Mouse (Mus musculus): Measurements from ENCODE around the gene Atcay. TPM values are rescaled to one million over a fixed set of nuclear protein-coding genes. Genes with fewer than 3 reads are reported as not detected.
"Not testable (repeated sequence)": the region's sequence is repeated elsewhere in the genome, so short reads cannot be mapped to it uniquely, and the experiment has no call there.

Gene Atcay
- polyA plus RNA-seq, 1 experiment from 2014 or later, result not detected

DNA sequence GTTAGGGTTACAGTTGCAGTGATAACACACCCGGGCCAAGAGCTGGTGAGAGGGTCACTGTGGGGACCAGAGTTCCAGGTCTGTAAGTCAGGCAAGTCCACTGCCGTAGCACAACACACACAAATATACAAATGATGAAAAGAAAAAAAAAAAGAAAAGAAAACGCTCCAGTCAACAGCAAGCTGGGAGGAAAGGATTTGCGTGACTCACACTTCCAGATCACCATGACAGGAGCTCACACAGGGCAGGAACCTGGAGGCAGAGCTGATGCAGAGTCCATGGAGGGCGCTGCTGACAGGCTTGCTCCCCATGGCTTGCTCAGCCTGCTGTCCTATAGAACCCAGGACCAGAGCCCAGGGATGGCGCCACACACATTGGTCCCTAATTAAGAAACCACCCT lies 3.6 kb upstream of the Atcay start:
- H3K4me1 ChIP-seq, result peaks cover 39% of the 10 kb centered on the region
- peaks cover 67% of the 10 kb centered on the region for H3K27me3 ChIP-seq (ENCODE audit: low read depth, poor library complexity, severe bottlenecking)
- no peak overlapping the region for H3K27ac ChIP-seq
- no peaks in the 10 kb centered on the region for H3K36me3 ChIP-seq
- no peak for DNase-seq (ENCODE audit: low spot score)
- 84% methylated on average over 6 of the region's 6 CpGs for WGBS
- H3K9me3 ChIP-seq (replicated peaks), result no peaks in the 10 kb centered on the region
- no peak overlapping the region for H3K4me3 ChIP-seq

DNA sequence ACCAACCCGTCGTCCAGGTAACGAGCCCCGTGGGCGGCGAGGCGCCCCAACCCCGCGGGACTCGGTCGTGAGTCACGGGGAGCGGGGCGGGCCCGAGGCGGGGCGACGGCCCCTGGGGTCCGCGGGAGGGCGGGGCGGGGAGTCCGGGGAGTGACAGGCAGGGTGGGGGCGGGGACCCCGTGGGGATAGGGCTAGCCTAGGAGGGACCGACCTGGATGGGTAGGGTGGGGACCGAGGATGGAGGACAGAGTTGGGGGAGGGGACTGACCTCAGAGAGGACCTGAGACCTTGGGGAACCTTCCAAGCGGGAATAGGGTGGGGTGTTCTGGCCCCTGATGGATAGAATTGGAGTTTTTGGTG lies 2.6 kb upstream of the Atcay start:
- peaks cover 67% of the 10 kb centered on the region for H3K27me3 ChIP-seq (ENCODE audit: low read depth, poor library complexity, severe bottlenecking)
- H3K36me3 ChIP-seq, result no peaks in the 10 kb centered on the region
- no peak for DNase-seq (ENCODE audit: low spot score)
- H3K27ac ChIP-seq, result peak overlapping the region; percentile 90
- peaks cover 39% of the 10 kb centered on the region for H3K4me1 ChIP-seq
- no peaks in the 10 kb centered on the region for H3K9me3 ChIP-seq (replicated peaks)
- WGBS, result under 1% methylated on average over 28 of the region's 28 CpGs
- H3K4me3 ChIP-seq, result peak overlapping the region; percentile 86

GRCm38 (mm10) chr10:81232580-81233225 lies 2.1 kb upstream of the Atcay start, which contains the start of gene Zfr2:
TSS of gene Zfr2 (plus strand) at chr10:81233155.
- Histone ChIP-seq H3K27ac (peak within 1 kb of the TSS; percentile 90), H3K4me1 (peaks cover 34% of the 10 kb centered on the region), H3K36me3 (no peaks in the 10 kb centered on the region), H3K27me3 (ENCODE audit: low read depth, poor library complexity, severe bottlenecking) (peaks cover 65% of the 10 kb centered on the region), H3K9me3 (replicated peaks) (no peaks in the 10 kb centered on the region), H3K4me3 (peak within 1 kb of the TSS; percentile 86)
- WGBS, result 8% methylated on average over 29 of the region's 29 CpGs
- DNase-seq (ENCODE audit: low spot score), result peak; percentile 87

- H3K9me3 ChIP-seq (replicated peaks), result no peaks in the 10 kb centered on the region
- no peak overlapping the region for H3K4me3 ChIP-seq
- no peak overlapping the region for H3K27ac ChIP-seq
- peaks cover 53% of the 10 kb centered on the region for H3K27me3 ChIP-seq (ENCODE audit: low read depth, poor library complexity, severe bottlenecking)
- H3K36me3 ChIP-seq, result no peaks in the 10 kb centered on the region
- no peak for DNase-seq (ENCODE audit: low spot score)
- peaks cover 29% of the 10 kb centered on the region for H3K4me1 ChIP-seq
- WGBS, result 62% methylated on average over 7 of the region's 7 CpGs
Observed at GRCm38 (mm10) chr10:81231436-81231835, 803 bp upstream of the Atcay start.

DNA sequence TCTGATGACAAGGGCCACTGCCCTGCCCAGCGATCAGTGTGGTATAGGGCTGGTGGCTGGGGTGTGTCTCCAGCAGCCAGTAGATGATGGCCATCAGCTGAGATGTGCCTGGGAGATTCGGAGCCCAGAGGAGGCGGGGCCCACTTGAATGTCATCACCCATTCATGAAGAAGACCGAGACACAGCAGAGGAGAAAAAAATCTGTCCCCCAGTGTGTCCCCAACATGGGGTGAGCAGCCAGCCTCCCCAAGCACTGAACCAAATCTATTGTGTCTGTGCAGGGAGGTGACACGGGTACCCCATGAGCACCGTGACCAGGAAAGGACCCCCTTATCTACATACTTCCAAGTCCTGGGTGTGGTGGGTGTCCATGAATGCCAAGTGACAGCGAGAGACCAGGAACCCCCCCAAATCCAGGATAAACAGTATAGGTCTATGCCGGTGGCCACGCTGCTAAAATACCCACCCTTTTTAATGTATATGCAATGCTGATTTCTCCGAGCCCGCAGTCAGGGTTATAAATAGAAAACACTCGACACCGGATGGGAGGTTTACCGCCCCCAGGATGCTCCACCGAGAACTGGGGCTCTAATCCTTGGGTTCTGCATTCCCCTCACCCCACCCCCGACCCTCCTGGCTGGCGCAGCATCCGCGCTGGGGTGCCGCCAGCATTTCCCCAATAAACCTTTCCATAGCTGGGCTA lies 747 bp downstream of the Atcay start:
- no peak for DNase-seq (ENCODE audit: low spot score)
- H3K4me3 ChIP-seq, result peak overlapping the region; percentile 17
- no peak overlapping the region for H3K27ac ChIP-seq
- no peaks in the 10 kb centered on the region for H3K9me3 ChIP-seq (replicated peaks)
- peaks cover 56% of the 10 kb centered on the region for H3K27me3 ChIP-seq (ENCODE audit: low read depth, poor library complexity, severe bottlenecking)
- WGBS, result 9% methylated on average over 20 of the region's 20 CpGs
- no peaks in the 10 kb centered on the region for H3K36me3 ChIP-seq
- peaks cover 29% of the 10 kb centered on the region for H3K4me1 ChIP-seq

- not testable (repeated sequence) for H3K9me3 ChIP-seq (replicated peaks); H3K27ac ChIP-seq; H3K4me1 ChIP-seq; H3K36me3 ChIP-seq; DNase-seq (ENCODE audit: low spot score); H3K4me3 ChIP-seq
- WGBS, result 48% methylated on average over 2 of the region's 2 CpGs
- peaks cover 14% of the 10 kb centered on the region for H3K27me3 ChIP-seq (ENCODE audit: low read depth, poor library complexity, severe bottlenecking)
Observed at GRCm38 (mm10) chr10:81223731-81224130, 6.9 kb downstream of the Atcay start.

DNA sequence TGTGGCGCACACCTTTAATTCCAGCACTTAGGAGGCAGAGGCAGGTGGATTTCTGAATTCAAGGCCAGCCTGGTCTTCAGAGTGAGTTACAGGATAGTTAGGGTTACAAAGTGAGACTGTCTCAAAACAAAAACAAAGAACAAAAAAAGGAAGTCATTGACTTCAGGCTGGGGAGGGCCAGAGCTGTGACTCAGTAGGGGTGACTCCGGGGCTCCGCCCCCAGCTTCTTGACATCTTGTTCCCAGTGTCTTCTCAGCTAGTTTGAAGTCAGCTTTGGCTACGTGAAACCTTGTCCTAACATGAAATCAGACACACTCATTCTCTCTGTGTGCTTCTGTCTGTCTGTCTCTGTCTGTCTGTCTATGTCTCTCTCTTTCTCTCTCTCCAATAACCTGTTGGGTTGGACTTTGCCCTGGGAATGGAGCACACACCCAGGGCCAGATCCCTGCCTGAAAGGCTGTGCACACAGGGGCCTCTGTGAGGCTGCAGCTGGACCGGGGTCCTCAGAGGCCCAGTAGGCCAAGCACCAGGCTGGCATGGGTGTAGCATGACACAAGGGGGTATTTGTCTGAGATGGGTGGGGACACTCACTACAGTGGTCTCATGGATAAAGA lies 9.1 kb downstream of the Atcay start:
- Histone ChIP-seq H3K27ac (no peak overlapping the region), H3K9me3 (replicated peaks) (no peaks in the 10 kb centered on the region), H3K27me3 (ENCODE audit: low read depth, poor library complexity, severe bottlenecking) (peaks cover 6% of the 10 kb centered on the region), H3K4me3 (no peak overlapping the region), H3K4me1 (0 out of 2 replicates have a peak, but pooled peaks cover 3% of the 10 kb centered on the region), H3K36me3 (no peaks in the 10 kb centered on the region)
- WGBS, result 84% methylated on average over 5 of the region's 5 CpGs
- DNase-seq (ENCODE audit: low spot score), result no peak

GRCm38 (mm10) chr10:81217964-81218363 lies 12.7 kb downstream of the Atcay start:
- 0 out of 2 replicates have a peak, but pooled peaks cover 3% of the 10 kb centered on the region for H3K4me1 ChIP-seq
- no peak overlapping the region for H3K4me3 ChIP-seq
- no peaks in the 10 kb centered on the region for H3K36me3 ChIP-seq
- DNase-seq (ENCODE audit: low spot score), result peak; percentile 80
- 38% methylated on average over 7 of the region's 7 CpGs for WGBS
- H3K27ac ChIP-seq, result no peak overlapping the region
- H3K9me3 ChIP-seq (replicated peaks), result no peaks in the 10 kb centered on the region
- no peaks in the 10 kb centered on the region; the same call in 1 of the 2 replicates for H3K27me3 ChIP-seq (ENCODE audit: low read depth, poor library complexity, severe bottlenecking)

GRCm38 (mm10) chr10:81217267-81217666 lies 13.4 kb downstream of the Atcay start:
- WGBS, result 27% methylated on average over 1 of the region's 1 CpGs
- not testable (repeated sequence) for H3K9me3 ChIP-seq (replicated peaks); H3K36me3 ChIP-seq; H3K4me3 ChIP-seq; H3K4me1 ChIP-seq; H3K27me3 ChIP-seq (ENCODE audit: low read depth, poor library complexity, severe bottlenecking); H3K27ac ChIP-seq; DNase-seq (ENCODE audit: low spot score)

GRCm38 (mm10) chr10:81216810-81217209 lies 13.8 kb downstream of the Atcay start:
- Histone ChIP-seq H3K27ac (no peak overlapping the region), H3K36me3 (no peaks in the 10 kb centered on the region), H3K27me3 (ENCODE audit: low read depth, poor library complexity, severe bottlenecking) (no peaks in the 10 kb centered on the region; the same call in 1 of the 2 replicates), H3K9me3 (replicated peaks) (no peaks in the 10 kb centered on the region; the same call in 1 of the 2 replicates), H3K4me3 (no peak overlapping the region), H3K4me1 (0 out of 2 replicates have a peak, but pooled peaks cover 3% of the 10 kb centered on the region)
- no peak for DNase-seq (ENCODE audit: low spot score)
- 86% methylated on average over 6 of the region's 6 CpGs for WGBS

DNA sequence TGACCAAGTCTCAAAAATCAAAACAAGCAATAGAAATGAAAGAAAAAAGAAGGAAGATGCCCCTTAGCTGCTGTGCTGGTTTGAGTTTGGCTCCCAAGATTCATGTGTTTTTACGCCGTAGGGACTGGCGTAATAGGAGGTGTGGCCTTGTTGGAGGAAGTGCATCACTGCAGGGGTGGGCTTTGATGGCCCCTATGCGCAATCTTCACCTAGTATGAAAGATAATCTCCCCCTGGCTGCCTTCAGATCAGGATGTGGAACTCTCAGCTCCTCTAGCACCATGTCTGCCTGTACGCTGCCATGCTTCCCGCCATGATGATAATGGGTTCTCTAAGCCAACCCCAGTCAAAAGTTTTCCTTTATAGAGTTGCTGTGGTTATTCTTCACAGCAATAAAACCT lies 14.4 kb downstream of the Atcay start:
- no peaks in the 10 kb centered on the region; the same call in 1 of the 2 replicates for H3K9me3 ChIP-seq (replicated peaks)
- no peaks in the 10 kb centered on the region for H3K36me3 ChIP-seq
- no peak overlapping the region for H3K27ac ChIP-seq
- no peaks in the 10 kb centered on the region; the same call in 1 of the 2 replicates for H3K27me3 ChIP-seq (ENCODE audit: low read depth, poor library complexity, severe bottlenecking)
- WGBS, result 88% methylated on average over 6 of the region's 6 CpGs
- H3K4me3 ChIP-seq, result no peak overlapping the region
- H3K4me1 ChIP-seq, result 0 out of 2 replicates have a peak, but pooled peaks cover 3% of the 10 kb centered on the region
- no peak for DNase-seq (ENCODE audit: low spot score)

GRCm38 (mm10) chr10:81210154-81210553 lies 20.5 kb downstream of the Atcay start:
- no peak overlapping the region for H3K4me3 ChIP-seq
- no peak for DNase-seq (ENCODE audit: low spot score)
- peaks cover 2% of the 10 kb centered on the region; the same call in 1 of the 2 replicates for H3K9me3 ChIP-seq (replicated peaks)
- H3K27ac ChIP-seq, result no peak overlapping the region
- no peaks in the 10 kb centered on the region for H3K36me3 ChIP-seq
- H3K4me1 ChIP-seq, result no peaks in the 10 kb centered on the region
- WGBS, result 94% methylated on average over 5 of the region's 5 CpGs
- no peaks in the 10 kb centered on the region for H3K27me3 ChIP-seq (ENCODE audit: low read depth, poor library complexity, severe bottlenecking)

GRCm38 (mm10) chr10:81204137-81204536 lies 26.5 kb downstream of the Atcay start:
- no peaks in the 10 kb centered on the region for H3K4me1 ChIP-seq
- no peak overlapping the region for H3K4me3 ChIP-seq
- WGBS, result 72% methylated on average over 4 of the region's 4 CpGs

More at GRCm38 (mm10) chr10:81204137-81204536, 26.5 kb downstream of the Atcay start:
- DNase-seq (ENCODE audit: low spot score), result no peak
- no peaks in the 10 kb centered on the region for H3K36me3 ChIP-seq
- H3K9me3 ChIP-seq (replicated peaks), result no peaks in the 10 kb centered on the region
- no peak overlapping the region for H3K27ac ChIP-seq
- H3K27me3 ChIP-seq (ENCODE audit: low read depth, poor library complexity, severe bottlenecking), result peaks cover 18% of the 10 kb centered on the region

All from limb, embryonic 10.5 days (tissue).